Mouse (Mus musculus) cerebellum, adult 2 months (tissue): ENCODE results near the gene Macf1.

Experiments
- CTCF ChIP-seq: fragments of 200-500 bp; IDR thresholded peaks from 2 replicates; pipeline ENCODE4 v1.5.1; 2011; ENCODE audit warnings: low read depth, mild to moderate bottlenecking, control low read depth, low read length, moderate library complexity, borderline replicate concordance; ENCODE audit not compliant: insufficient read depth
- POLR2A ChIP-seq: fragments of 200-500 bp; IDR thresholded peaks from 2 replicates; pipeline ENCODE4 v1.6.1; 2011; ENCODE audit warnings: low read length, control low read depth, borderline replicate concordance; ENCODE audit not compliant: insufficient read depth

DNA sequence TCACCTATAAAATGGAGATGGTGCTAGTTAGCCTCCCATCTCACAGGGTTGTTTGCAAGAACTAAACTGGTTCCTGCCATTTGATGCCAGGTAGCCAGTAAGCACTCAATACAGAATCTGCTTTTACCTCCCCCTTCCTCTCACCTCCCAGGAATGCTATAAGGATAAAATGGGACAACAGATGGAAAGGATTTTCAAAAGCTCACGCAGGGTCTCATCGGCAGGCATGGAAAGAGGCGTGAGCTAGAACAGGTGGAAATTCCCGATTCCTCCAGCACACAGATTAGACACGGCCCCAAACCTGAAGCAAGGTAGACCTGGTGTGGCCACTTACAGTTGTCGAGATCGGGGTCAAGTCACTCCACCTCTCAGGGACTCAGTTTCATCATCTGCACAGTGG lies 886 bp upstream of the Macf1 start:
- TF ChIP-seq CTCF: no peak
- peak; percentile 19; the same call in 1 of the 2 replicates for TF ChIP-seq POLR2A
